Comparison of ENCODE assay signal across 9 mouse cellular contexts in genomic region chr12:25475180-25475758, GRCm38 (mm10).
DNase-seq lines count a peak whose midpoint lies in the region; ATAC-seq lines count a peak whose summit lies in the region.
"Had no signal": no experiment of that assay in that cellular context is flagged by ENCODE, and none has a peak within 500 bp of the region (broad histone marks: within the 10 kb centered on the region; RNA-seq: fewer than 3 reads in every experiment).

No protein-coding gene starts in this region.

- no peak overlapping the region for H3K4me3 ChIP-seq in forebrain, embryonic 16.5 days (replicated peaks; ENCODE audit: low read length)
- H3K4me3 ChIP-seq in heart, embryonic 10.5 days, result no peak overlapping the region

- H3K27me3 ChIP-seq in forebrain, embryonic 16.5 days (replicated peaks; ENCODE audit: control insufficient read depth, insufficient read depth, low read length), result no peaks in the 10 kb centered on the region
- no peaks in the 10 kb centered on the region for H3K27me3 ChIP-seq in heart, embryonic 10.5 days (ENCODE audit: insufficient read depth, poor library complexity, severe bottlenecking)

- H3K36me3 ChIP-seq in forebrain, embryonic 16.5 days (ENCODE audit: control insufficient read depth, insufficient read depth), result no peaks in the 10 kb centered on the region
- H3K36me3 ChIP-seq in heart, embryonic 10.5 days, result no peaks in the 10 kb centered on the region

- DNase-seq in embryo, embryonic 11 days, result peak; percentile 79
- peak; percentile 13 for DNase-seq in kidney, postnatal 14 days
- DNase-seq in retina, postnatal 1 day, result peak; percentile 91
- no peak for DNase-seq in spleen, adult 12 weeks (ENCODE audit: low spot score)
- no peak for DNase-seq in heart, embryonic 10.5 days (ENCODE audit: low spot score)
- DNase-seq in adrenal gland, adult 2 months, result no peak
- DNase-seq: heart, postnatal 4 days had no signal

- peak; percentile 94 for ATAC-seq in forebrain, embryonic 16.5 days
- no peak for ATAC-seq in megakaryocyte progenitor cell, adult 5-6 weeks (replicated peaks; ENCODE audit: poor library complexity)

- H3K9ac ChIP-seq in forebrain, embryonic 16.5 days (replicated peaks; ENCODE audit: low read depth, low read length), result 0 out of 2 replicates have a peak overlapping the region, but pooled peaks have one; percentile 18

- peaks cover 14% of the 10 kb centered on the region for H3K4me1 ChIP-seq in forebrain, embryonic 16.5 days (replicated peaks; ENCODE audit: control insufficient read depth, insufficient read depth, low read length)
- peaks cover 7% of the 10 kb centered on the region for H3K4me1 ChIP-seq in heart, embryonic 10.5 days

- 6% methylated on average over 10 of the region's 10 CpGs for WGBS in forebrain, embryonic 16.5 days
- 19% methylated on average over 10 of the region's 10 CpGs for WGBS in heart, embryonic 10.5 days

- H3K4me2 ChIP-seq in forebrain, embryonic 16.5 days (ENCODE audit: low read length), result no peak overlapping the region

- no peaks in the 10 kb centered on the region for H3K9me3 ChIP-seq in forebrain, embryonic 16.5 days (ENCODE audit: control insufficient read depth, low read length)
- H3K9me3 ChIP-seq in heart, embryonic 10.5 days, result no peaks in the 10 kb centered on the region

- H3K27ac ChIP-seq in forebrain, embryonic 16.5 days (ENCODE audit: low read length), result peak overlapping the region; percentile 8; the same call in 1 of the 2 replicates
- H3K27ac ChIP-seq in heart, embryonic 10.5 days, result no peak overlapping the region

Comparison
In these comparisons a context has a peak if more than half of its experiments do, and no peak if none do; other contexts are left out.
1. DNase-seq: peak in embryo, embryonic 11 days (single experiment), kidney, postnatal 14 days (single experiment) and retina, postnatal 1 day (single experiment); none in spleen, adult 12 weeks (single experiment), heart, embryonic 10.5 days (single experiment) and adrenal gland, adult 2 months (single experiment).